Mouse (Mus musculus): ENCODE measurements at regions not wholly inside any gene's neighbourhood (a gene's known extent, or its start where the extent isn't known, plus 50 kb on each side); places are given as distances from the start of the nearest gene placed in this dataset.

GRCm38 (mm10) chr9:90408789-90409188 is 138.2 kb upstream of the Tbc1d2b start:
- no peak for TF ChIP-seq CTCF (IDR thresholded peaks at IDR 0.05; ENCODE audit: borderline replicate concordance, insufficient read depth, low read depth, low read length)
- no peak for TF ChIP-seq POLR2A (IDR thresholded peaks at IDR 0.05; ENCODE audit: borderline replicate concordance, insufficient read depth, low read length)
